Mouse (Mus musculus) cortical plate, adult 2 months (tissue): ENCODE results near the gene Grid2. TPM values are rescaled to one million over a fixed set of nuclear protein-coding genes. Genes with fewer than 3 reads are reported as not detected.

Experiments
- H3K27ac ChIP-seq: fragments of 200-500 bp; 2 replicates; pipeline ENCODE4 v1.5.1; 2012; ENCODE audit warnings: low read length, control low read depth, inconsistent platforms; ENCODE audit not compliant: insufficient read depth
- H3K4me1 ChIP-seq: fragments of 200-500 bp; 2 replicates; pipeline ENCODE4 v1.6.1; 2011; ENCODE audit warnings: low read length; ENCODE audit not compliant: control insufficient read depth, insufficient read depth
- H3K4me3 ChIP-seq: fragments of 200-500 bp; 2 replicates; pipeline ENCODE4 v1.5.1; 2011; ENCODE audit warnings: mild to moderate bottlenecking, low read length, control low read depth; ENCODE audit not compliant: insufficient read depth
- CTCF ChIP-seq: fragments of 200-500 bp; IDR thresholded peaks from 2 replicates; pipeline ENCODE4 v1.5.1; 2011; ENCODE audit warnings: mild to moderate bottlenecking, control low read depth, low read length; ENCODE audit not compliant: insufficient read depth; ENCODE audit errors: extremely low read depth
- POLR2A ChIP-seq: fragments of 200-500 bp; IDR thresholded peaks from 2 replicates; pipeline ENCODE4 v1.6.1; 2011; ENCODE audit warnings: mild to moderate bottlenecking, low read length, control low read depth; ENCODE audit not compliant: insufficient read depth; ENCODE audit errors: extremely low read depth
- polyA plus RNA-seq: library from polyadenylated mRNA; depleted of rRNA; stranded (reverse); fragments of >200 nt; gene quantifications from 2 replicates; pipeline ENCODE4 v1.2.3, GENCODE M21; 2012

The Grid2 gene
- polyA plus RNA-seq, 1 experiment = 9.0 TPM

DNA sequence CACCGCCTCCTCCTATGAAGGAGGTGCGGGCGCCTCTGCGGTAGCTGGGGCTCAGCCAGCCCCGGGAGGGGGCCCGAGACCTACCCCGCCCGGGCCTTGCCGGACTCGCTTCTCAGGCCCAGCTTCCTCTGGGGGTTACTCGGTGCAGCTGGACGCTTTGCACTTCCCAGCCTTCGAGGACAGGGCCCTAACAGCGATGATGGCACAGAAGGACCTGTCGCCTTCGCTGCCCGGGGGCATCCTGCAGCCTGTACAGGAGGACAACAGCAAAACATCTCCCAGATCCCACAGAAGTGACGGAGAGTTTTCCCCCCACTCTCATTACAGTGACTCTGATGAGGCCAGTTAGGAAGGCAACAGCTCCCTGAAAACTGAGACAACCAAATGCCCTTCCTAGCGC, 1474.4 kb downstream of the Grid2 start:
- Histone ChIP-seq H3K27ac (no peak overlapping the region), H3K4me1 (no peaks in the 10 kb centered on the region), H3K4me3 (no peak overlapping the region)
- TF ChIP-seq CTCF (no peak), POLR2A (no peak)

DNA sequence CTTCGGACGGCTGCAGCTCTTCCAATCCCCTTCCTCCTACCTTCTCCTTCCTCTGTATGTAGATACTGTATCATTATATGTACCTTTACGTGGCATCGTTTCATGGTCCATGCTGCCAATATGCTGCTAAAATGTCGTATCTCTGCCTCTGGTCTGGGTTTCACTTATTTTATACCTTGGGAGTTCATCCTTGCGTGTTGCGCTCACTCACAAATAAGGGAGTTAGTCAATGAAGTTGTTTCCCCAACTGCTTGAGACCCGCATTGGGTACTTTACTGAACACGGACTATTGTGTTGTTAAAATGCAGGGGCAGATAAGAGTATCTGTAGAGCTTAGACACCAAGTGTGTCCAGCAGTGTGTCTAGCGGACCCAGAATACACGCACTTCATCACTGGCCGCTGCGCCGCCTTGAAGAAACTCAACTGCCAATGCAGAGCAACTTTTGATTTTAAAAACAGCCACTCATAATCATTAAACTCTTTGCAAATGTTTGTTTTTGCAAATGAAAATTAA, 1474.9 kb downstream of the Grid2 start:
- H3K4me3 ChIP-seq = no peak overlapping the region
- H3K4me1 ChIP-seq = no peaks in the 10 kb centered on the region
- TF ChIP-seq CTCF (no peak), POLR2A (no peak)
- no peak overlapping the region for H3K27ac ChIP-seq

DNA sequence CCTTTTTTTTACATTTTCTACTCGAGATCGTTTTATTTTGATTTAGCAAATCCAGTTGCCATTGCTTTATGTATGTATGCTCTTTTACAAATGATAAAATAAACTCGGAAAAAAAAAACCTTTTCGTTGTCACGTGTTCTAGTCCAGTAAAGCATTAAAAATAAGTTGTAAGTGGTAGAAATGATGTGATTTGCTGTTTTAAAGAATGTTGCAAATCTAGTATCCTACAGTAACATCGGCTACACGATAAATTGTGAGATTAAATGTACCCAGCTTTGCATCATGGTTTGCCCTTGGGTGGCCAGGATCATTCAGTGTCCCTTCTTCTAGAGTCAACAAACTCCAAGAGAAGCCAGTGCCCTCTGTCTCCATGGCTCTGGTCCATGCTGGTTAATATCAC, 1475.5 kb downstream of the Grid2 start:
- Histone ChIP-seq H3K4me3 (no peak overlapping the region), H3K27ac (no peak overlapping the region), H3K4me1 (no peaks in the 10 kb centered on the region)
- no peak for TF ChIP-seq CTCF
- TF ChIP-seq POLR2A = no peak

DNA sequence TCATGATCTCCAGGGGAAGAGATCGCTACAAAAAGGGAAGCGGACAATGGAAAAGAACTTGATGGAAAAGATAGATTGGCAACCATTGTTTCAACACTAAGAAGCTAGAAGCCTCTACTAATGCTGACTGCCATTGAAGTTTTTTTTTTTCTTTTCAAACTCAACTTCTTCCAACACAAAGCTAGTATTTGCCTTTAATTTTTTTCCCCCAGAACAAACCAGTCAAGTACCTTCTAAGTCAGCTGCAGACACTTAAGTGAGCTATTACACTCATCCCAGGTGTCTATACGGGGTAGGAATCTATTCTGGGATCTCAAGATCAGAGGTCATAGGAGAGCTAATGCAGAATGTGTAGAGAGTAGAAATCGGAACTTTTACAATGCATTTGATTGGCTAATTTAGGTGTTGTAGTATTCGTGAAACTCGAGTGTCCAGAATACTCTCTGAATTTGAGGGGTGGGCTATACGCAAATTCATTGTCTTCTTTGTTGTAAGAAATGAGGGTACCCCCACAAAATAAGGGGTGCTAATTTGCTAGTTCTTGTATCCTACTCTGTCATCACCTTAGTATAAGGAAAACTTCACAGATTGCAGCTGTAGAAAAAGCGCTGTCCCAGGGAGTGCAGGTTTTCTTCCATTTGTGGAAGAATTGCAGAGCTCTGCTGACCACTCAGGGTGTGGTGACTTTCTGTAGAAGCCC, 1476.1 kb downstream of the Grid2 start:
- Histone ChIP-seq H3K4me3 (no peak overlapping the region), H3K27ac (no peak overlapping the region), H3K4me1 (no peaks in the 10 kb centered on the region)
- no peak for TF ChIP-seq CTCF
- TF ChIP-seq POLR2A = no peak

DNA sequence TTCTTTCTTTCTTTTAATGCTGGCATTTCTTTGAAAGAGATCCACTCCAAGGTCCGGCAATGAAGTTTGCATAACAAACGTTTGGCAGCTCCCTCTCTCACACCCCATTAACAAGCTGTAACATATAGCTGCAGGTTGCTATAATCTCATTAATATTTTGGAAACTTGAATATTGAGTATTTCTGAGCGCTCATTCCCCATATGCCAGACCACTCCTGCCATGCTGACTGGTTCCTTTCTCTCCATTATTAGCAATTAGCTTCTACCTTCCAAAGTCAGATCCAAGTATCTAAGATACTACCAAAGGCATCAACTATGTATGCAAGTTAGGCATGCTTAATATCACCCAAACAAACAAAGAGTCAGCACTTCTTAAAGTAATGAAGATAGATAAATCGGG, 1477.6 kb downstream of the Grid2 start:
- TF ChIP-seq POLR2A (no peak), CTCF (no peak)
- H3K4me1 ChIP-seq = no peaks in the 10 kb centered on the region
- H3K4me3 ChIP-seq = no peak overlapping the region
- no peak overlapping the region for H3K27ac ChIP-seq

DNA sequence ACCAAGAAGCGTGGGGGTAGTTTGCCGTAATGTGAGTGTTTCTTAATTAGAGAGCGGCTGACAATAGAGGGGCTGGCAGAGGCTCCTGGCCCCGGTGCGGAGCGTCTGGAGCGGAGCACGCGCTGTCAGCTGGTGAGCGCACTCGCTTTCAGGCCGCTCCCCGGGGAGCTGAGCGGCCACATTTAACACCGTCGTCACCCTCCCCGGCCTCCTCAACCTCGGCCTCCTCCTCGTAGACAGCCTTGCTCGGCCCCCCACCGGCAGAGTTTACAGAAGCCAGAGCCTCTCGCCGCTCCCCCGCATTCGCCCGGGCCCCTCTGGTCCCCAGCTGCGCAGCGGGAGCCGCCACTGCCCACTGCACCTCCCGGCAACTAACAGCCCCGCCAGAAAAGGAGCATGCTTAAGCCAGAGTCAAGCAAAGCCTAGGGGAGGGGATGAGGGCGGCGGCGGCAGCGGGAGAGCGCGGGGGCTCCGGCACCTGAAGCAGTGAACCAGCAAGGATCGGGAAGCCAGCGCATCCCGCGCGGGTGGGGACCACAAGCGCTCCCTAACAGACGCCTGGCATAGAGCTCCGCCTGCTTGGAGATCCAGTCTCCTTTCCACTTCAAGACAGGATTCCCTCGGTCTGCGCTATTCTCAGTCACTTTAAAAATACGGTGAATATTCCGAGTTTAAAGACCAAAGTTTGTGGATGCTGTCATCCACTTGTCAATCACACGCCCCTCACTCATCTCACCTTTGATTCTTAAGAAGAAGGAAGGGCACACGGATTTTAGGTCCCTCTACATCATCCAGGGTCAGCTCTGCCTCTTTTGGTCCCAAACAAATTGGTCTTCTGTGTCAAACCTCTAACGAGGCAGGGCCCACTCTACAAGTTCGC, 1479.0 kb downstream of the Grid2 start:
- TF ChIP-seq POLR2A (no peak), CTCF (no peak)
- Histone ChIP-seq H3K4me1 (no peaks in the 10 kb centered on the region), H3K4me3 (peak overlapping the region; percentile 4), H3K27ac (no peak overlapping the region)

DNA sequence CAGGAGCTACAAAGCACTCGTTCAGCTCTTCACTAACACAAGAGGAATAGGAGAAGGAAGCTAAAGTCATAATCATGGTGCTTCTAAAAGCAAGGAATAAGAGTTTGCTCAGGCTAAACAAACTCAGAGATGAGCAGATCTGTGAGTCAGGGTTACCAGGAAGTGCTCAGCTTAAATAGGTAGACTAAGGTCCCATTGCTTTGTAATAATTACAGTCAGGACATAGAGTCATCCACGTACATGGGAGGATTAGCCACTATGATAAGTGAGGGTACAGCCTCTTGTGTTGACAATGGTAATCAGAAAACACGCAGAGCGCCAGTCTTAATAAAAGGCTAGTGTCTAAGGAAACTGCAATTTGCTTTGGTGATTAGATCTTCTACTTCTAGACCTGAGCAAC, 1480.6 kb downstream of the Grid2 start:
- Histone ChIP-seq H3K4me3 (no peak overlapping the region), H3K27ac (no peak overlapping the region), H3K4me1 (no peaks in the 10 kb centered on the region)
- TF ChIP-seq CTCF (no peak), POLR2A (no peak)

DNA sequence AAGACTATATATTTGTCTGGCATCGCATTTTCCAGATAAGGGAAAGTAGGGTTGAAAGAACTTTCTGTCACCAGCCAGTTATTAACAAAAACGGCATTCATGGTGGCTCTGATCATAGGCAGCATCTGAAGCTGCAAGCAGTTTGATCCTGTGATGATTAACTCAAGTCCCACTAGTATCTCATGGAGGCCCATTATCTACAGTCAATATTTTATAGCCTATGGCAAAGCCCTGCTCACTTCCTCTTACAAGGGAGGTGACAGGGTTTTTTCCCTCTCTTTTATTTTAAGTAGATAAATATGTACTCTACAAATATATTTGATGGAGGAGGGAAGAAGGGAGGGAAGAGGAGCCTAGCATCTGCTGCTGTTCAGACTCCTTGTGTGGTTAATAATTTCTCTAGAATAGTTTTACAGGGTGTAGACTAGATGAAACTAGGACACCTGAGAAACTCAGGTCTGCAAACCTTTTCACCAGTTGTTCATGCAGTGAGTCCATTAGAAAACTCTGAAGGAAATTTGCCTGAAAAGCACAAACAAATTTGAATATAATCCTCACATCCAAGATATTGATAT, 1487.3 kb downstream of the Grid2 start:
- Histone ChIP-seq H3K27ac (no peak overlapping the region), H3K4me1 (no peaks in the 10 kb centered on the region), H3K4me3 (no peak overlapping the region)
- TF ChIP-seq POLR2A = no peak
- TF ChIP-seq CTCF = no peak
